Mouse (Mus musculus) adrenal gland, postnatal 10 days (tissue): ENCODE measurements at regions not wholly inside any gene's neighbourhood (a gene's known extent, or its start where the extent isn't known, plus 50 kb on each side); places are given as distances from the start of the nearest gene placed in this dataset.
A peak's percentile ranks its signal among the peaks of the same experiment; 100 is the strongest.

Experiments used
- DNase-seq: peaks from one replicate; pipeline ENCODE4 v3.0.0; 2021; ENCODE audit warnings: mixed read lengths

DNA sequence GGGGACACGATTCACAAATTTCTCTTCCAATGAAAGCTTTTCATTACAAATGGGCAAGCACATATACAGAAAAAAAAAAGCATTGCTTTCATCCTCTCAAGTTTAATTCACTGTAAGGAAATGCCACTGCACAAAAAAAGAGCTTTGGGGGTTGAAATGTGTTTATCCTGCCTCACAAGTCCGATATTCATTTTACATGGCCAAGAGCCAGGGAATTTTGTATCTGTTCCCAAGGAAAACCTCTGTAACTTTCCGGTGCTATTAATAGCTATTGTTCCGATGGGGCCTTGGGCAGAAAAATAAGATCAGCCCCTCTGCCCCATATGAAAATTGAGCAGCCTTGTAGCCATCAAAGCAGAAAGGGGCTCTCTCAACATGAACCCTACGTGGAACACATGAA is 465.9 kb upstream of the Mki67 start:
- DNase-seq = no peak

DNA sequence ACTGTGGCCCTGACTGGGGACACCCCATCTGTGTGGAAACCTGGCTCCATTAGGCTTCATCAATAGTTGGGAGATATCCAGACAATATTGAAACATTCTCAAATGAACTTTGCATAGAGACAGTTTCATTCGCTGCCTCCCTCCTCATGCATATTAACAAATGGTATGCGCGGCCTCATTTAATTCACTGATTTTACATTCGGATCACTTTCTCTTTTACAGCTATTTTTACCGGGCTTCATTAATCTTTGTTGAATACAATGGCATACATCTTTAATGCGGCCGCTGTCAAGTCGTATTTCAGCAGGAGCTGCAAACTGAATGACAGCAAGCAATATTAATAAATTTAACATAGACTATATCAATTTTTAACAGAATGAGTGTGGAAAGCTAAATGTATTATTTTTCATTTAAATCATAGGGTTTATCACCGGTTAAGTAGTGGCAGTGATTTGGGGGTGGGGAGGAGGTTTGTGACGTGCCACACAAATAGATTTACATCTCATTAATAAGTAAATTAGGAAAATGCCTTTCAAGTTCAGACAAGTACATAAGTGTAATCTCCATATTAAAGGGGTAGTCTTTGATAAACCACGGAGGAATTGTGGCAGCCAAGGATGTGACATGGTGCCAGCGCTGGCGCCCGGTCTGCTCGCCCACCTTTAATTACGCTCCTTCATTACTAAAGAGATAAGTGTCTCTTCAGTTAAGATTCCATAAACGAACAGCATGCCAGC is 480.4 kb upstream of the Mki67 start:
- no peak for DNase-seq

DNA sequence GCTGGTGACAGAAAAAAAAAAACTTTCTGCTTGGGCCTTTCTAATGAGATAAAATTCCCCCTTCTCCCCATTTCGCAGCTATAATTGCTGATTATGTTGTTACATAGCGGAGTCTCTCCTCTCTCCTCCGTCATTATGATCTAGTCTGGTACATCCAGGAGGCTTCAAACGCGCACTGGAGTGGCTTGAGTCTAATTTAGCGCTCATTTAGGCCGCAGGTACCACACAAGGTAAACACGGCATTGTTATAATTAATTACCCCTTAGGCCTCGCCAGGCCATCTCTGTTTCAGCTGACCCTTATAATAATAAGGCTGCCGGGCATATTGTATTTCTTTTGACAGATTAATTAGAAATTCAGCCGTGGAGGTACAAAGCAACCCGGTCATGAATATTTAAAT is 492.7 kb upstream of the Mki67 start:
- DNase-seq = no peak

DNA sequence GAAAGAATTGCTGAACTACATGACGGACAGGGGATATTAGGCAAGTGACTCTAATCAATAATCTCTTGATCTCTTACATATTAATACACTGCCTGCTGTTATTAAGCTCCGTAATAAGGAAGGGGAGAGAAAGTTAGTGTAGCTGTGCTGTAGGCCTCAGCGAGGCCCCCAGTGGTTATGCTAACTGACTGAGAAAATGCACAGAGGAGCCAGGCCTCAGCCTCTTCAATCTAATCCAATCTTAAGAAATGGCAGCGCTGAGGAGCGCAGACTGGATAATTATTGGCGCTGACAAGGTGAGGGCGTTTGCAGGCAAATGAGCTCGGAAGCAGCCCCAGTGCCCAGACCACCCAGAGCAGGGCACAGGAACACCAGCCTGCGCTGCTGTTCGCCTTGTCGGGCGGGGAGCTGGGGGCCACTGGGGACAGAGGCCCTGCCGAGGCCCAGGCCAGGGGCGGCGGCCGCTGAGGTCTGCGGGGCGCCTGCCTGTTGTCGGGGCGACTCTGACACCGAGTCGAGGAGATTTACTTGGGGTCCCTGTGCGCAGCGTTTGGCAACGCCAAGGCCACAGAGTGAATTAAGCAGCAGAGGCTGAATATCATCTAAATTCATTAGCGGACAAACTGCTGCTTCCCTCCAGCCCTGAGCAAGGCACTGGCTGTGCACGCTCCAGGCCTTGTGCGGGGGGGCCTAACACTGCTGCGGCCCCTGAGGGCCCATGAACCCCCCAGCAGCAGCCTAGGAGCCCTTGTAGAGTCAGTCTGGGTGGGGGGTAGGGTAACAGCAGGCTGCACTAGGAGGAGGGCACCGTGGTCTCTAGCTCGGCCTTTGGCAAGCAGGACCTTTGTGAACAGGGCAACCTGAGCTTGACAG is 493.4 kb upstream of the Mki67 start:
- DNase-seq = no peak

DNA sequence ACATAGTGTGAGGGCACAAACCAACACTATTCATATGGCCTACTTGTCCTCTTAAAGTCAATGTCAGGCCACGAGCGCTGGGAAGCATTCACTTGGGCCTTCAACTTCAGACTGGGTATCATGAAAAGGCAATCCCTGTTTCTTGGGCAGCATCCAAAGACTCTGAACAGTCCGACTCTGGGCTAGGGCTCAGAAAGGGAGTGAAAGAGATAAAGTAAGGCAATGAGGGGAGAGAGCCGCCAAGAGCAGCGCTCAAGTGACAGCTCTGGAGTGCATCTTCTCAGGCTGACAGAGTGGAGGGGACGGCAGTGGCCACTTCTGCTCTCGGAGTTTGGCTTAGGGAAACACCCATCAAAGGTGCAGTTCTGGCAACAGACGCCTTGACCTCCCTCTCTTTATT is 496.3 kb upstream of the Mki67 start:
- peak; percentile 24 for DNase-seq

DNA sequence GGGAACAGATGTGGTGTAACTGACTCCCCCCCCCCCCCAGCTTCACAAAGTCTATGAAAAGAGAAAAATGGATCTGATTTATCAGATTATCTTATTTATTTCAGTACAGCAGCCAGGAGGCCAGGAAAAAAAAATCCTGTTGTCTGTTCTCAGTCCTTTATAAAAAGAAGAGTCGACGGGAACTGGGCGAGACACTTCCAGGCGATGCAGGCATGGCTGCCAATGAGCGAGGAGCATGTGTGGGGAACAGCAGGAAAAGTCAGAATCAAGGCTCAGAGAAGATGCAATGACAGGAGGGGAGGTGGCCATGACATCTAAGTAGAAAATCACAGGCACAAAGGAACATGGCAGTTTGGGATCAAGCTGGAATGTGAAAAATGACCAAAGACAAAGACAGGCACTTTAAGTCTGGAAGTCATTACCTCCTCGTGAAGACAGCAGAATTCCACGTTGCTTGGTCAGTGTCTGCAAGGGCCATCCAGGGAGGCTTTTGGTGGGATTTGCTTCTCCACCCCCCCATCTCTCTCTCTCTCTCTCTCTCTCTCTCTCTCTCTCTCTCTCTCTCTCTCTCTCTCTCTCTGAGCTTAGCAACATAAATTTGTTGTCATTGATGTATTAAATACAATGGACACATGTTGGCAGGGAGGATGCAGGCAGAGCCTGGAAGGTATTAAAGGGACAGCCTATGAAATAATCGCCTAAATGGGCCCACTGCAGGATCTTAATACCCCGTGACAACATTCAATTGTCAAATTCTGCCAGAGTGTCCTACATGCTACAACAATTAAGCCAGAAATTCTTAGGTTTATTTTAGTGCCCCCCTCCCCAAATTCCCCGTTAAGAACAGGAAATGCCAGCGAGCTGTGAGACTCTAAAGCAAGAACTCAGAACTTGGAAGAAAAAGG is 497.1 kb upstream of the Mki67 start:
- DNase-seq = no peak

DNA sequence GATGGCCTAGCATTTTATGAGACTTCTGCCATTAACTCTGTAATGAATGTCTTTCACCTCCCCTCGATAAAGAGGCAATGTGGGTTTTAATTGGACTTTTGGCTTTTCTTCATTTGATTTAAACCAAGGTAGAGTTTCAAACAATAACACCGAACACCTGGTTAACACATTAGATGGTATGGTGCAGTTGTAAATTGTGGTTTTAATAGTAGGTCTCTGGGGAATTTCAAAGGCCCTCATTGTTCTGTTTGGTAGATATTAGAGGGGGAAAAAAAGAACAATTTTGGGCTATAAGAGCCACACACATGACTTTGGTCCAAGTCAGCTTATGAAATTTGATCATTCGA is 497.8 kb upstream of the Mki67 start:
- DNase-seq = no peak

DNA sequence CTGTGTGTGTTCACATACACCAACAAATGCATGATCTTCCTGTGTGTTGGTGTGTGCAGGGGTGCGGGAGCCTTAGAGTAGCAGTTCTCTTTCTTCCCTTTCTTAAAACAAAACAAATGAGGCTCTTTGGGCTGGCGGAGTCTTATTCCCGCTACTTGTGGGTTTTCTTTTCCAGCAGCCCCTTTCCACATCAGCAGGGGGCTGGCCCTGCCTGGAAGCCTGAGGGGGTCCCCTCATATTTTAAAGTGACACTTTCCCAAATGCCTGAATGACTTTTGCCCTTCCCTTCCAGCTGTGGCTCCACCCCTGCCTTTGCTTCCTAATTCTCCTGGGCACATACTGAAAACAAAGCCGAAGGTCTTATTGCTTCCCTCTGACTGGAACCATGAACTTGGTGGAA is 498.3 kb upstream of the Mki67 start:
- no peak for DNase-seq

DNA sequence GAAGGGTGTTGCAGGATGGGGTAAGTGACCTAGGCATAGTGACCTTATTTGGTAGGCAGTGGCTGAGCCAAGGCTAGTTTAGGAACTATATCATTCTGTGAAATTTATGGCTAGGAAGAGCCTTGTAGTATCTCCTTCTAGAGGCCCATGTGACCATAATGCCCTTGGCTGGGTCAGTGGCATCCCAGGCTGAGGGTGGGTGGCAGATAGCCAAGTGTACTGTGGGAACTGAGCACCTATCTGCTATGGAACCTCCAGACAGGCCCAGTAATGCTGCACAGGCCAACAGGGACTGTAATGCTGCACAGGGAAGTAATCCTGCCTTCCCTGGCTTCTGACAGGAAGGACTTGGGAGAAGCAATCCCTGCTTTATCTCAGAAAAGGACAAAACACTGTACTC is 500.6 kb upstream of the Mki67 start:
- DNase-seq = peak; percentile 68

DNA sequence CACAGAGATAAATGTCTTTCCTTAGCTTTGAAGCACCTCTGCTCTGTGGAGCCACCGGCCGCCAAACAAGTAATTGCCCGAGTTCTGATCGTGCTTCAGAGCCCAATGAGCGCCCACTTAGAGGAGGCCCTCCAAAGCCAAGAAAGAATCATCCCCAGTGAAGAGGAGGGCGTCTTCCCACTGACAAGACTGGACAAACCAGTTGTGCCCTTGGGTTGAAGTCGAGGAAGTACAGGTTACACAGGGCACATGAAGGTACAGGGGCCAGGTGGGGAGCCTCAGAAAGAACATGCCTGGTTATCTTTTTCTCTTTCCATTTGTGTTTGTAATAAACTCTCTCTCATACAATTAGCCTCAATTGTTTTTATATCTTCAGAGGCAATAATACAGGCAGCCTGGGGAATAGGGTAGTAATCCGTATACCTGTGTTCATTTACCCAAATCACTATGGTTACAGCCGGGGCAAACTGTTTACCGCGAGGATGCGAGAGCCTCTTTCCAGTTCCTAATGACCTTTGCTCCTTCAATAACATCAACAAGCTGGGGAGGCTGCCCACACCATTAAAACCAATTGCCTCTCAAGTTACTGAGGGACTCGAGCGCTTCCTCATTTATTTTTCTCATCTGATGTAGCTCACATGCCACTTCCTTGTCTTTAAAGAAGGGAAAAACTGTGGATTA is 503.5 kb upstream of the Mki67 start:
- no peak for DNase-seq

DNA sequence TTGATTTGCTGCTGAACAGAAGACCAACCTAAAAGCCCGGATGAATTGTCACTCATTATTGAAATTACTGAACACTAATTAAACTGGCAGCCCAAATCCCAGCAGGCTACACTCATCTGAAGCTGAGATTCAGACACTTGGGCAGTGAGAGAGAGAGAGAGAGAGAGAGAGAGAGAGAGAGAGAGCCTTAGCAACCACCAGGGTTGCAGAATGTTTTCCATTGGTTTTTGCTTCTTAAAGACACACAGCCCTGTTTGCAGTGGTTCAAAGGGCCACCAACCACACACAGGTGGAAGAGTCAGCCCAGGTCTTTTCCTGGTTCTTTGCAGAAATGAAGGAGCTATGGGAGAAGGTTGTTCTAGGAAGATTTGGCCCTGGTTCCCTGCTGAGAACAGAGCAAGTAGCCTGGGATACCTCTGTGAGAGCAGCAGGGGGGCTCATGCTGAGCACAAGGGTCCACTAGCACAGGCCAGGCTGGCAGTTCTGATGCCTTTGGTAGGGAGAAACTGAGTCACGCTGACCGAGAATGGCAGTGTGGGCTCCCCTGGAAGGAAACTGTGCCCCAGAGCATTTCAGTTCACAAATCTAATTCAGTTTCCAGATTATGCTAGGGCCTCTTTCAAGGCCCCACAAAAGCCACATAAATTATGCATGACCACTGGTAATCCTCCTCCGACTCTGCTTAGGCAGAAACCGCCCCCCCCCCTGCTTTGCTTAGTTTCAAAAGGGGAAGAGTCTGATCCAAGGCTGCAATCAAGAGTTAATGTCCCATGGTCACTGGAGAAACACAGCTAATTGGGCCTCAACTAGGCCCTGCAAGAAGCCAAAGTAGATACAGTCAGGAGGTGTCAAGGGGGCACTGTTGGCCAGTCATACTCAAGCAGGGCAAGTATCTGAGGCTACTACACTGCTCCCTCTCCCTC is 504.3 kb upstream of the Mki67 start:
- no peak for DNase-seq

DNA sequence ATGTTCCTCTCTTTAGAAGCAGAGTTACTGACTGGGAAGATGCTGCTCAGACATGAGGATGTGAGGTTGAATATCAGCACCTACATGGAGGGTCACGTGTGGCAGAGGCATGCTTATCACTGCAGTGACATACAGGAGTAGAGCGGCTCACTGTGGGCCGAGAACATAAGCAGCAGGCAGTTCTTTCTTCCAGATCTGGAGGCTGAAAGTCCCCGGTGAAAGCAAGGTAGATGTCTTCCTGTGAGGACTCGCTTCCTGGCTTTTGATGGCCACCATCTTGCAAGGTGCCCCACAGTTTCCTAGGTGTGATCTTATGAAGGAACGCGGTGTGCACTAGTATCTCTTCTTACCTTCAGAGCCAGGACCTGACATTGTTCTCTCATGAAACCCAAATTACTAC is 505.5 kb upstream of the Mki67 start:
- no peak for DNase-seq

DNA sequence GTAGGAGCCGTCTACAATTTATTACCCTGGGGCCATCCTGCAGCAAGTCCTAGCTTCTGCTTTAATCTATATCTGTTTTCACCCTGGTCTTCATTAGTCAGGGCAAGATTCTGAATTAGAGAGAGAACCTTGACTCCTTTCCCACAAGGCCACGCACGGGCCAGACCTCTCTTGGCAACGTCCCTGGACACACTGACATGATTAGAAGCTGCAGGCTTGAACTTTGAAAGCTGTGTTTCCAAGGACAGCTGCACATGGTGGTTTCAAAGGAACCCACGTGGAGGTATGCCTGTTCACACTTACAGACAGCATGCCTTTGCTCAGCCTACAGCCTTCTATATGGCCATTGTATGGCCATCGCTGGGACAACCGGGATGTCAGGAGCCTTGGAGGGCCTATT is 509.9 kb upstream of the Mki67 start:
- DNase-seq = peak; percentile 71

DNA sequence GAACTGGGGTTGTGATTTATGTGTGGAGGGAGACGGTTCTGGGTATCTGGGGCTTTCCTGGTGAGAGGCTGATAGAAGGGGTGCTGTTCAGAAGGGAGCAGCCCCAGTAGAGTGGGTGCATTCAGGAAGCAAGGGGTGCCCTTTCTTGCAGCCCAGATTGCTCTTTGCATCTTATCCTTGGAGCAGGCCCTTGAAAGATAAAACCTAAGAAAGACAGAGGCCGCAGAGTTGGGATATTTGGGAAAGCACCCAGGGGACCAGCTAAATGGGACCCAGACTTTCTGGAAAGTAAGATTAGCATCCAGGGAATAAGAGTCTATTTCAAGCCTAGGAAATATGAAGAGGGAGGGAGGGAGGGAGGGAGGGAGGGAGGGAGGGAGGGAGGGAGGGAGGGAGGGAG is 512.2 kb upstream of the Mki67 start:
- no peak for DNase-seq

DNA sequence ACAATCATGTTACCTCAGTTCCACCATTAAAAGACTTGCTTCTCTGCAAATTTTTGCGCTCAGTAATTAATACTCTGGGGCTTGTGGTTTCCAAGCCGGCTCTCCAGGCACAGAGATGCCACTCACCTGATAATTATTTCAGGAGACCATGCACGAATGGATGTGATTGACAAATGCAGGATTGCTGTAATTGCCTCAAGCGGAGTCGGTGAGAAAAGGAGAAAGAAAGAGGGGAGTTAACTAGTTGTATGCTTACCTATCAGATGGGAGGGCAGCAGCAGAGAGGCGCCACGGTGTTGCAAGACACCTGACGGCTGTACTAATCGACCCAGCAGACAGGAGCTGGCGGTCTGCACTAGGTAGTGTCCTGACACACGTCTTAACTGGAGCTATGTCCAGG is 513.4 kb upstream of the Mki67 start:
- no peak for DNase-seq

DNA sequence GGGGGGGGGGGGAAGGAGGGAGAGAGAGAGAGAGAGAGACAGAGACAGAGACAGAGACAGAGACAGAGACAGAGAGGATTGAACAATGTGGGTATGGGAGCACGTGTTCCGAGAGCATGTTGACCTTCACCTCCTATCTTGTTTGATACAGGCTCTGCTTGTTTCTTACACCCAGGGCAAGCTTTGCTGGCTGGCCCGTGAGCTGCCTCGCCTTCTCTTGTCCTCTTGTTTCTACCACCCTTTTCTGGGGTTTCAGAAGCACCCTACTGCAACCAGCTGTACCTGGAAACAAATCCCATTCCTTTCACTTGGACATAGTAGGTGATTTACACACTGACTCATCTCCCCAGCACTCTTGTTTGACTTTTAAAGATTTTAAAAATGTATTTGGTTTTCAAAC is 516.0 kb upstream of the Mki67 start:
- DNase-seq = no peak

DNA sequence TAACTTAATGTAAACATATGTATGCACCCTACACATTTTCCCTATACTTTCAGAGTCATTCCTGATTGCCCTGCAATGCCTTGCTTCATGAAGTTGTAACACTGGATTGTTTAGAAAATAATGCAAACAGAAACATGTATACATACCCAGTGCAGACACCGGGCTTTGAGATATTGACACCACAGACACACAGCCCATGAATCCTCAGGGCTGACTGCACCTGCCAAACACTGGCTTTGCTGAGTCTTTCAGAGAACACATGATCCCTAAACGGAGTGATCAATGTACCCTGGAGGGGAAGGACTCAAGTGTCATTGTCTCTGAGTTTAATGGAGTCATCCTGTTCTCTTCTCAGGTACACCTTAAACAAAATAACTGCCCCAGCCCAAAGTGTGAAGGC is 519.4 kb upstream of the Mki67 start:
- DNase-seq = no peak

DNA sequence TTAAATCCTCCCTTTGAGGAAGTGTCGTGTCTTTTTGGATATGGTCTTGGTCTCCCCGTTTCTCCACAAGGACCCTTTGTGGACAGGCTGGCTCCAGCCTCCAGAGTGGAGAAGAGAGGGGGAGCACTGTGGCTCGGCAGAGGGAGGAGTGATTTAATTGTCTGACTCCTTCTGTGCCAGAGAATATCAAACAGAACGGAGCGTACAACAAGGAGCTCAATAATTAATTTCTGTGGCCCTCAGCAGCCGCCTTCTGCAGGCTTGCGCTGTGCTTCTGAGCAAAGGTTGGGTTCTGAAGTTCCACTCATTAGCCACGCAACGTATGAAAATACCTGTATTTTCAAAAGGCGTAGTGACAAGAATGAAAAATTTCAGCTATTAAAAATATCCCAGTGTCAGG is 520.2 kb upstream of the Mki67 start:
- no peak for DNase-seq

DNA sequence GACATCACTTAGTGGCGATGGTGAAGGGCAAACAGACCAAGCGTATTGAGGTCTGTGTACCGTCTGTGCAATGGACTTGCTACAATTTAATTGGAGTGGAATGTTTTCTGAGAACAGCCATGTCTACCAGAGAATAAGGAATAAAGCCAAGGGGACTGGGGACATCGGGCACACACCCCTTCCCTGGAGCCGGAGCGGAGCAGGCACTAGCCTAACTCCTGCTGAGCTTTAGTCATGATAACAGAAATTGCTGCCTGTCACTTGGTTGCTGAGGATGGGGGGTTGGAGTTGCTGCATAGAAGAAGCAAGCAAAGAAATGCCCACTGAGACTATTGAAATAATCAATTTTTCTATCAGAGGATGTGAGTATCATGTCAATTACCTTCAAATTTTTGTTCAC is 549.5 kb upstream of the Mki67 start:
- DNase-seq = no peak

DNA sequence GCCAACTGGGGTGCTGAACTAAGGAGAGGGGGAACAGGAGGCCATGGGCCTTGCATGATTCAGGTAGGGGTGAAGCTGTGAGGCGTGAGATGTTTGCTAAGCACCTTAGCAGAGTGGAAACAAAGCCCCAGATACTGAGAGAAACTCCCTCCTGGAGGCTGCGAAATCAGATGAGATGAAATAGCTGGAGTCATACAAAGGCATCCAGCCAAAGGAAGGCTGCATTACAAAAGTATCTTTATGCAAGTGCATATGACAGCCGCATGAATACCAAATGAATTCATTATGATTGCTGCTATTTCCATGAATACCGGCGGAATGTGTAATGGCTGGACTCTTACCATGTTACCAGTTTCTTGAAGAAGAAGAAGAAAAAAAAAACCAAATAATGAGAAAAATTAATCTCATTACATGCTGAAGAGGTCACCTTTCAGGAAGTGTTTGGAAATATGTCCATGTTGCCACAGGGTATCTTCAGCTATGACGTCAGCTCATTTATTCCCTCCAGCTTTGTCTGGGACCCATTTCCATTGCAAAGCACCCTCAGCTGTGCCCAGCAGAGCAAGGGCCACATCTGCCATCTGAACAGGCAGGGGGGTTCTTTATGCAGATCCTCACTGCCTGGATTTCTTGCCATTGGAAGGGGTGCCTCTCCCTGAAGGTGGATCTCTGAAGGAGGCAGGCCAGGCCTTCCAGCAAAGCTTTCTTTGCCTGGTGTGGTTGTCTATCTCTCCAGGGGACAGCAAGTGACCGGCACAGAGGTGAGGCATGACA is 551.7 kb upstream of the Mki67 start:
- DNase-seq = no peak
